Mouse (Mus musculus) small intestine, adult 2 months (tissue): ENCODE data around the gene Mst1.

Experiments used
- CTCF ChIP-seq: fragments of 200-500 bp; IDR thresholded peaks from 2 replicates; pipeline ENCODE4 v1.5.1; 2012; ENCODE audit warnings: low read depth, mild to moderate bottlenecking, control low read depth, inconsistent platforms, low read length, moderate library complexity, mixed read lengths; ENCODE audit not compliant: insufficient replicate concordance, insufficient read length; ENCODE audit errors: extremely low read depth
- POLR2A ChIP-seq: fragments of 200-500 bp; IDR thresholded peaks from 2 replicates; pipeline ENCODE4 v1.6.1; 2012; ENCODE audit warnings: low read depth, mild to moderate bottlenecking, control low read depth, inconsistent platforms, low read length, moderate library complexity

DNA sequence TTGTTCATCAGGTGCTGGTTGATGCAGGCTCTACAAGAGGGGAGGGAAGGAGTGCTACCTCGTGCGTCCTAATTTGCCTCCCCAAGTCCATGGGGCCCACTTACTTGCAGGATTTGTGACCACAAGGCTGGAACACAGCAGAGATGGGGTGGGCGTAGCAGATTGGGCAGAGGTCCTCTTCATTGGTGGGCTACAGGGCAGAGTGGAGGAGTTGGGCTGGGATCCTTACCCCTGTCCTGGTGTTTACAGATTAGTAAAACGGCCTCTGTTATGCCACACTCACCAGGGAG lies 28.4 kb upstream of the Mst1 start:
- TF ChIP-seq CTCF (no peak), POLR2A (no peak)
